Mouse (Mus musculus) myocyte (in vitro differentiated cells): ENCODE measurements around the gene Foxa3. TPM values are rescaled to one million over a fixed set of nuclear protein-coding genes. Genes with fewer than 3 reads are reported as not detected.

Source experiments
- H3K27me3 ChIP-seq: one replicate; pipeline ENCODE4 v1.6.1; 2011; ENCODE audit not compliant: control insufficient read depth, insufficient read depth, insufficient read length
- H3K36me3 ChIP-seq: one replicate; pipeline ENCODE4 v1.6.1; 2011; ENCODE audit not compliant: control insufficient read depth, insufficient read depth
- H3K4me2 ChIP-seq: one replicate; pipeline ENCODE4 v1.6.1; 2011; ENCODE audit warnings: low read depth, control low read depth
- H3K4me3 ChIP-seq: one replicate; pipeline ENCODE4 v1.5.1; 2011; ENCODE audit warnings: mild to moderate bottlenecking, control low read depth, moderate library complexity
- H3K79me2 ChIP-seq: one replicate; pipeline ENCODE4 v1.6.1; 2011; ENCODE audit not compliant: control insufficient read depth, insufficient read depth
- H3ac ChIP-seq: one replicate; pipeline ENCODE4 v1.6.1; 2011; ENCODE audit not compliant: control insufficient read depth, insufficient read length
- CEBPB ChIP-seq: IDR thresholded peaks from 2 replicates; pipeline ENCODE4 v1.6.1; 2011; ENCODE audit warnings: mild to moderate bottlenecking, moderate library complexity; ENCODE audit not compliant: poor library complexity, insufficient read depth, severe bottlenecking
- E2F4 ChIP-seq: IDR thresholded peaks from one replicate; pipeline ENCODE4 v1.6.1; 2011; ENCODE audit warnings: mild to moderate bottlenecking, control low read depth, moderate library complexity; ENCODE audit not compliant: insufficient read depth
- MAX ChIP-seq: IDR thresholded peaks from one replicate; pipeline ENCODE4 v1.6.1; 2011; ENCODE audit warnings: low read depth, mild to moderate bottlenecking, control low read depth
- MYOD1 ChIP-seq, 3 experiments: IDR thresholded peaks; one replicate each; pipeline ENCODE4 v1.6.1; 2011; ENCODE audit warnings: control low read depth in 2 of 3, low read depth in 2 of 3, mild to moderate bottlenecking in 2 of 3, moderate library complexity in 1 of 3; ENCODE audit not compliant: insufficient read length in 2 of 3, control insufficient read depth in 1 of 3
- MYOG ChIP-seq, 3 experiments: IDR thresholded peaks; one replicate each; pipeline ENCODE4 v1.6.1; 2011; ENCODE audit warnings: control low read depth in 2 of 3, low read depth in 2 of 3, mild to moderate bottlenecking in 2 of 3; ENCODE audit not compliant: insufficient read length in 2 of 3, control insufficient read depth in 1 of 3, insufficient read depth in 1 of 3
- POLR2A ChIP-seq: IDR thresholded peaks from one replicate; pipeline ENCODE4 v1.6.1; 2011; ENCODE audit warnings: low read depth, mild to moderate bottlenecking, control low read depth, moderate library complexity; ENCODE audit not compliant: insufficient read length
- POLR2AphosphoS2 ChIP-seq: IDR thresholded peaks from one replicate; pipeline ENCODE4 v1.6.1; 2011; ENCODE audit warnings: low read depth, control low read depth; ENCODE audit not compliant: insufficient read length
- REST ChIP-seq: IDR thresholded peaks from one replicate; pipeline ENCODE4 v1.6.1; 2011; ENCODE audit warnings: mild to moderate bottlenecking, control low read depth, moderate library complexity; ENCODE audit not compliant: insufficient read depth, insufficient read length
- SRF ChIP-seq: IDR thresholded peaks from one replicate; pipeline ENCODE4 v1.6.1; 2011; ENCODE audit warnings: low read depth; ENCODE audit not compliant: control insufficient read depth, insufficient read length
- TCF12 ChIP-seq: IDR thresholded peaks from one replicate; pipeline ENCODE4 v1.6.1; 2011; ENCODE audit warnings: mild to moderate bottlenecking, control low read depth; ENCODE audit not compliant: poor library complexity, insufficient read depth, severe bottlenecking
- TCF3 ChIP-seq: IDR thresholded peaks from one replicate; pipeline ENCODE4 v1.6.1; 2011; ENCODE audit warnings: low read depth, control low read depth; ENCODE audit not compliant: insufficient read length
- USF1 ChIP-seq: IDR thresholded peaks from one replicate; pipeline ENCODE4 v1.6.1; 2011; ENCODE audit warnings: low read depth, mild to moderate bottlenecking, control low read depth, moderate library complexity
- polyA plus RNA-seq: library from polyadenylated mRNA; unstranded; fragments of >200 nt; fragmentation: generic; extraction: Trizol; gene quantifications from one replicate; pipeline ENCODE4 v1.2.1, GENCODE M21; 2012; ENCODE audit warnings: missing spikeins

Foxa3 gene
- polyA plus RNA-seq, 1 experiment: 0.12 TPM

- TF ChIP-seq MAX (no peak), POLR2AphosphoS2 (no peak), MYOD1 (IDR thresholded peaks at IDR 0.05; ENCODE audit: control insufficient read depth in 1 of 3, insufficient read length in 2 of 3, low read depth in 2 of 3) (peak in 2 of 3 experiments; percentile 30 to 51), E2F4 (no peak)
- no peak overlapping the region for H3ac ChIP-seq
- peaks cover 8% of the 10 kb centered on the region for H3K27me3 ChIP-seq
Measured at GRCm38 (mm10) chr7:18978381-18978780, 45.0 kb downstream of the Foxa3 start.

GRCm38 (mm10) chr7:18970956-18971355 is 52.4 kb downstream of the Foxa3 start:
- H3K27me3 ChIP-seq: peaks cover 18% of the 10 kb centered on the region
- H3ac ChIP-seq: no peak overlapping the region
- H3K4me3 ChIP-seq: no peak overlapping the region
- H3K36me3 ChIP-seq: no peaks in the 10 kb centered on the region
- H3K79me2 ChIP-seq: no peaks in the 10 kb centered on the region
- no peak for TF ChIP-seq TCF12
- TF ChIP-seq SRF: no peak
- no peak overlapping the region for H3K4me2 ChIP-seq

More at GRCm38 (mm10) chr7:18978381-18978780, 45.0 kb downstream of the Foxa3 start:
- no peaks in the 10 kb centered on the region for H3K36me3 ChIP-seq
- H3K4me3 ChIP-seq: no peak overlapping the region
- H3K79me2 ChIP-seq: no peaks in the 10 kb centered on the region
- no peak overlapping the region for H3K4me2 ChIP-seq

- no peak overlapping the region for H3K4me2 ChIP-seq
- TF ChIP-seq MYOD1 (IDR thresholded peaks at IDR 0.05; ENCODE audit: control insufficient read depth in 1 of 3, insufficient read length in 2 of 3, low read depth in 2 of 3) (peak in 1 of 3 experiments; percentile 5), POLR2A (no peak)
- no peaks in the 10 kb centered on the region for H3K79me2 ChIP-seq
- H3ac ChIP-seq: no peak overlapping the region
- H3K4me3 ChIP-seq: no peak overlapping the region
- H3K36me3 ChIP-seq: no peaks in the 10 kb centered on the region
- H3K27me3 ChIP-seq: peaks cover 31% of the 10 kb centered on the region
Measured at GRCm38 (mm10) chr7:18967603-18968002, 55.7 kb downstream of the Foxa3 start.

- H3K36me3 ChIP-seq: no peaks in the 10 kb centered on the region
Measured at GRCm38 (mm10) chr7:18965312-18965711, 58.0 kb downstream of the Foxa3 start.

GRCm38 (mm10) chr7:18963294-18963843 is 60.0 kb downstream of the Foxa3 start:
- Histone ChIP-seq H3ac (no peak overlapping the region), H3K27me3 (peaks cover 26% of the 10 kb centered on the region), H3K79me2 (no peaks in the 10 kb centered on the region), H3K4me2 (no peak overlapping the region), H3K36me3 (no peaks in the 10 kb centered on the region), H3K4me3 (no peak overlapping the region)
- TF ChIP-seq REST (no peak), POLR2A (no peak), MYOD1 (IDR thresholded peaks at IDR 0.05; ENCODE audit: control insufficient read depth in 1 of 3, insufficient read length in 2 of 3, low read depth in 2 of 3) (no peak)

More at GRCm38 (mm10) chr7:18965312-18965711, 58.0 kb downstream of the Foxa3 start:
- Histone ChIP-seq H3K27me3 (peaks cover 36% of the 10 kb centered on the region), H3K4me2 (no peak overlapping the region), H3K4me3 (no peak overlapping the region), H3ac (no peak overlapping the region), H3K79me2 (no peaks in the 10 kb centered on the region)
- TF ChIP-seq TCF3 (no peak), TCF12 (no peak), MYOG (IDR thresholded peaks at IDR 0.05; ENCODE audit: control insufficient read depth in 1 of 3, insufficient read depth in 1 of 3, insufficient read length in 2 of 3, low read depth in 2 of 3) (no peak), MAX (no peak), E2F4 (no peak), USF1 (no peak), POLR2AphosphoS2 (no peak), MYOD1 (IDR thresholded peaks at IDR 0.05; ENCODE audit: control insufficient read depth in 1 of 3, insufficient read length in 2 of 3, low read depth in 2 of 3) (no peak), CEBPB (no peak), POLR2A (no peak), SRF (no peak), REST (no peak)

Other genes starting within 250 kb of the Foxa3 start
- gene Psg19, start 225.0 kb downstream of the Foxa3 start, polyA plus RNA-seq: not detected
- gene Psg17, start 201.9 kb downstream of the Foxa3 start, polyA plus RNA-seq: 0.01 TPM
- gene Mill2, start 183.6 kb downstream of the Foxa3 start, polyA plus RNA-seq: 0.24 TPM
- gene Pglyrp1, start 152.2 kb downstream of the Foxa3 start, polyA plus RNA-seq: not detected
- 7.7 TPM for gene Ccdc61, start 113.1 kb downstream of the Foxa3 start, polyA plus RNA-seq
- 0.06 TPM for gene Nova2, start 97.7 kb downstream of the Foxa3 start, polyA plus RNA-seq
- not detected for gene Nanos2, start 36.1 kb downstream of the Foxa3 start, polyA plus RNA-seq
- gene Mypop, start 32.3 kb downstream of the Foxa3 start, polyA plus RNA-seq: 10.4 TPM
- 27.6 TPM for gene Irf2bp1, start 19.5 kb downstream of the Foxa3 start, polyA plus RNA-seq
- gene Sympk, start 839 bp upstream of the Foxa3 start, polyA plus RNA-seq: 90.3 TPM
- gene Rsph6a, start 31.2 kb upstream of the Foxa3 start, polyA plus RNA-seq: 0.04 TPM
- 83.7 TPM for gene Dmwd, start 52.7 kb upstream of the Foxa3 start, polyA plus RNA-seq
- gene Dmpk, start 60.3 kb upstream of the Foxa3 start, polyA plus RNA-seq: 294 TPM
- 1.6 TPM for gene Six5, start 71.1 kb upstream of the Foxa3 start, polyA plus RNA-seq
- not detected for gene Gm4969, start 94.8 kb upstream of the Foxa3 start, polyA plus RNA-seq
- gene Fbxo46, start 96.3 kb upstream of the Foxa3 start, polyA plus RNA-seq: 6.2 TPM
- gene Qpctl, start 125.8 kb upstream of the Foxa3 start, polyA plus RNA-seq: 7.7 TPM
- 192 TPM for gene Snrpd2, start 126.2 kb upstream of the Foxa3 start, polyA plus RNA-seq
- 0.48 TPM for gene Gipr, start 142.6 kb upstream of the Foxa3 start, polyA plus RNA-seq
- gene Eml2, start 152.9 kb upstream of the Foxa3 start, polyA plus RNA-seq: 47.7 TPM
- gene Gpr4, start 189.0 kb upstream of the Foxa3 start, polyA plus RNA-seq: 0.10 TPM
- 29.8 TPM for gene Opa3, start 204.8 kb upstream of the Foxa3 start, polyA plus RNA-seq
- 189 TPM for gene Vasp, start 248.3 kb upstream of the Foxa3 start, polyA plus RNA-seq